Mouse (Mus musculus) liver, embryonic 11.5 days (tissue): ENCODE results near the gene Gtf2f2. TPM values are rescaled to one million over a fixed set of nuclear protein-coding genes. Genes with fewer than 3 reads are reported as not detected.

Source experiments
- ATAC-seq: fragments of 200-750 bp; cut with Nextera tagmentation; replicated peaks from 2 replicates; pipeline ENCODE4 v1.8.0; 2017; ENCODE audit warnings: moderate number of reproducible peaks, mild to moderate bottlenecking, moderate TSS enrichment, moderate library complexity; ENCODE audit not compliant: low FRiP score
- DNase-seq: peaks from one replicate; pipeline ENCODE4 v3.0.0-alpha.2; 2017; ENCODE audit warnings: low spot score
- H3K27ac ChIP-seq: fragments of 300-500 bp; sonication (generic); 2 replicates; pipeline ENCODE4 v1.5.1; 2014; ENCODE audit warnings: mild to moderate bottlenecking, low read depth, low read length, control low read depth
- H3K27me3 ChIP-seq: fragments of 300-500 bp; sonication (generic); replicated peaks from 2 replicates; pipeline ENCODE4 v1.6.1; 2014; ENCODE audit warnings: low read length, mixed read lengths; ENCODE audit not compliant: control insufficient read depth, insufficient read depth
- H3K36me3 ChIP-seq: fragments of 300-500 bp; sonication (generic); 2 replicates; pipeline ENCODE4 v1.6.1; 2014; ENCODE audit warnings: mild to moderate bottlenecking, low read length, moderate library complexity, mixed read lengths; ENCODE audit not compliant: control insufficient read depth, insufficient read depth
- H3K4me1 ChIP-seq: fragments of 300-500 bp; sonication (generic); replicated peaks from 2 replicates; pipeline ENCODE4 v1.6.1; 2014; ENCODE audit warnings: low read length, mixed read lengths; ENCODE audit not compliant: control insufficient read depth, insufficient read depth
- H3K4me2 ChIP-seq: fragments of 300-500 bp; sonication (generic); 2 replicates; pipeline ENCODE4 v1.6.1; 2014; ENCODE audit warnings: mild to moderate bottlenecking, control low read depth, moderate library complexity
- H3K4me3 ChIP-seq: fragments of 300-500 bp; sonication (generic); 2 replicates; pipeline ENCODE4 v1.5.1; 2014; ENCODE audit warnings: low read depth, low read length, control low read depth
- H3K9ac ChIP-seq: fragments of 300-500 bp; sonication (generic); 2 replicates; pipeline ENCODE4 v1.6.1; 2014; ENCODE audit warnings: low read depth, low read length, control low read depth
- H3K9me3 ChIP-seq: fragments of 300-500 bp; sonication (generic); 2 replicates; pipeline ENCODE4 v1.6.1; 2016; ENCODE audit warnings: low read length, inconsistent platforms, mixed read lengths; ENCODE audit not compliant: control insufficient read depth
- whole genome bisulfite sequencing: fragments of 180-500 bp; shearing (Covaris S2); extraction: QIAGEN DNeasy Blood & Tissue Kit; methylation state at CpG from one replicate; pipeline ENCODE4 v1.1.7; 2014; 5-methylcytosine and 5-hydroxymethylcytosine counted together
- polyA plus RNA-seq: library from polyadenylated mRNA; unstranded; fragments of >200 nt; fragmentation: Nextera tagmentation; extraction: Ambion mirVana; gene quantifications from 2 replicates; pipeline ENCODE4 v1.2.1, GENCODE M21; 2014

Gene Gtf2f2
- polyA plus RNA-seq, 1 experiment from 2014 or later = 56.9 TPM

DNA sequence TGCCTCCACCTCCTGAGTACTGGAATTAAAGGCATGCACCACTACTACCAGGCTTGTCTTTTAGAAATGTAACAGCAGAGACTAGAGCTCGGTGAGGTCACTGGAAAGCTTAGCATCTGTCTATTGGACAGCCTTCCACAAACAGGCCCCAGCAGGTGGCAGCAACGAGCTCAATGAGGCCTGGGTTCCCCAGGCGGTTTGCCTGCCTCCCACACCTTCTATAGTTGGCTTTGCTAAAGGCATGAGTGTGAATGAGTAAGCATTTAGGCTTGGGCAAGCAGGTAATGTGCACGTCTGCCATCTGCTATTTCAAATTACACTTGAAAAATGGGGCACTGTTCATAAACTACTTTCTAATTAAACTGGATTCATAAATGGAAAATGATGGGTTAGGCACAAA, 111.1 kb downstream of the Gtf2f2 start:
- 35% methylated on average over 4 of the region's 4 CpGs for WGBS
- DNase-seq = peak; percentile 52
- ATAC-seq = peak; percentile 49; the same call in 1 of the 2 replicates
- Histone ChIP-seq H3K36me3 (peaks cover 1% of the 10 kb centered on the region), H3K4me3 (no peak overlapping the region), H3K4me1 (0 out of 2 replicates have a peak, but pooled peaks cover 4% of the 10 kb centered on the region), H3K9ac (no peak overlapping the region), H3K4me2 (no peak overlapping the region), H3K27me3 (no peaks in the 10 kb centered on the region), H3K27ac (no peak overlapping the region), H3K9me3 (no peaks in the 10 kb centered on the region)

- Histone ChIP-seq H3K9ac (no peak overlapping the region), H3K27me3 (no peaks in the 10 kb centered on the region), H3K27ac (no peak overlapping the region), H3K4me2 (no peak overlapping the region), H3K36me3 (no peaks in the 10 kb centered on the region), H3K4me1 (no peaks in the 10 kb centered on the region), H3K4me3 (no peak overlapping the region), H3K9me3 (no peaks in the 10 kb centered on the region)
- WGBS = 88% methylated on average over 9 of the region's 9 CpGs
- ATAC-seq (no peak), DNase-seq (no peak)
These were observed 118.5 kb downstream of the Gtf2f2 start for GRCm38 (mm10) chr14:75892118-75892517.

DNA sequence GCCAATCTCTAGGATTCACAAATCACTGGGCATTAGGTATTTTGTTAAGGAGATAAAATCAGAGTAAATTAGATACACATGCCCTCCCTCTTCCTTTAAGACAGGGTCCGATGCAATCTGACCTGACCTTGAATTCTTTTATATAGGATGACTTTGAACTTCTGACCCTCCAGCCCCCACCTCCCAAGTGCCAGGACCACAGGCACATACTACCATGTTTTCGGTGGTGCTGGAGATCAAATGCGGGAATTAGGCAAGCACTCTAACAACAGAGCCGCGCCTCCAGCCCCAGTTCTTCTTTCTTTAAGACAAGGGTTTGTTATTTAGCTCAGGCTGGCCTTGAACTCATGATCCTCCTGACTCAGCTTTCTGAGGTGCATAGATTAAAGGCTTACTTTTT, 126.8 kb downstream of the Gtf2f2 start:
- no peak overlapping the region for H3K9ac ChIP-seq
- no peaks in the 10 kb centered on the region for H3K9me3 ChIP-seq
- H3K4me2 ChIP-seq = no peak overlapping the region
- no peak for ATAC-seq
- no peaks in the 10 kb centered on the region for H3K36me3 ChIP-seq
- no peak overlapping the region for H3K4me3 ChIP-seq
- no peaks in the 10 kb centered on the region for H3K4me1 ChIP-seq
- 78% methylated on average over 5 of the region's 5 CpGs for WGBS
- no peak for DNase-seq
- H3K27me3 ChIP-seq = no peaks in the 10 kb centered on the region
- no peak overlapping the region for H3K27ac ChIP-seq

DNA sequence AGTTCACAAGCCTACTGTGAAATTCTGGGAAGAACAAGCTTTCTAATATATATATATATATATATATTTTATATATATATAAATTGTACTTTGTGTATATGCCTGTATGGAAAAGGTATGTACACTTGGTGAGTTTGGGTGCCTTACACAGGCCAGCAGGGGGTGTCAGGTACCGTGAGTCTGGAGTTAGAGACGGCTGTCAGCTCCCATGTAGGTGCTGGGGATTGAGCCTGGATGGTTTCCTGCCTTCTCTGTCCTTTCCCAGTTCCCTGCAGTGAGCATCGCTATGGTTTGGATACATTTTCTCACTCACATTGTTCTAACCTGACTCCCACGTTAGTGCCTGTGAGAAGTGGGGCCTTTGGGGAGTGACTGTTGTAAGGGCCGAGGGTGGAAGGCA, 127.3 kb downstream of the Gtf2f2 start:
- Histone ChIP-seq H3K27ac (no peak overlapping the region), H3K36me3 (no peaks in the 10 kb centered on the region), H3K9ac (no peak overlapping the region), H3K9me3 (no peaks in the 10 kb centered on the region), H3K4me2 (no peak overlapping the region), H3K4me1 (no peaks in the 10 kb centered on the region), H3K4me3 (no peak overlapping the region), H3K27me3 (no peaks in the 10 kb centered on the region)
- WGBS = 65% methylated on average over 5 of the region's 5 CpGs
- no peak for DNase-seq
- ATAC-seq = no peak

GRCm38 (mm10) chr14:75881856-75882255, 128.8 kb downstream of the Gtf2f2 start:
- Histone ChIP-seq H3K27me3 (no peaks in the 10 kb centered on the region), H3K4me2 (no peak overlapping the region), H3K36me3 (no peaks in the 10 kb centered on the region), H3K4me3 (no peak overlapping the region), H3K4me1 (no peaks in the 10 kb centered on the region), H3K9ac (no peak overlapping the region), H3K27ac (no peak overlapping the region), H3K9me3 (no peaks in the 10 kb centered on the region)
- WGBS = 46% methylated on average over 4 of the region's 4 CpGs
- no peak for DNase-seq
- ATAC-seq = no peak

- H3K27me3 ChIP-seq = no peaks in the 10 kb centered on the region
- H3K4me1 ChIP-seq = no peaks in the 10 kb centered on the region
- no peak overlapping the region for H3K27ac ChIP-seq
- no peaks in the 10 kb centered on the region for H3K36me3 ChIP-seq
- H3K4me3 ChIP-seq = no peak overlapping the region
- no peak overlapping the region for H3K4me2 ChIP-seq
- no peak for ATAC-seq
- no peak for DNase-seq
- H3K9ac ChIP-seq = no peak overlapping the region
- WGBS = 25% methylated on average over 8 of the region's 8 CpGs
- no peaks in the 10 kb centered on the region for H3K9me3 ChIP-seq
These were observed 131.7 kb downstream of the Gtf2f2 start for GRCm38 (mm10) chr14:75878980-75879379.

GRCm38 (mm10) chr14:75877297-75877696, 133.4 kb downstream of the Gtf2f2 start:
- no peak overlapping the region for H3K27ac ChIP-seq
- H3K4me2 ChIP-seq = no peak overlapping the region
- 84% methylated on average over 3 of the region's 3 CpGs for WGBS

DNA sequence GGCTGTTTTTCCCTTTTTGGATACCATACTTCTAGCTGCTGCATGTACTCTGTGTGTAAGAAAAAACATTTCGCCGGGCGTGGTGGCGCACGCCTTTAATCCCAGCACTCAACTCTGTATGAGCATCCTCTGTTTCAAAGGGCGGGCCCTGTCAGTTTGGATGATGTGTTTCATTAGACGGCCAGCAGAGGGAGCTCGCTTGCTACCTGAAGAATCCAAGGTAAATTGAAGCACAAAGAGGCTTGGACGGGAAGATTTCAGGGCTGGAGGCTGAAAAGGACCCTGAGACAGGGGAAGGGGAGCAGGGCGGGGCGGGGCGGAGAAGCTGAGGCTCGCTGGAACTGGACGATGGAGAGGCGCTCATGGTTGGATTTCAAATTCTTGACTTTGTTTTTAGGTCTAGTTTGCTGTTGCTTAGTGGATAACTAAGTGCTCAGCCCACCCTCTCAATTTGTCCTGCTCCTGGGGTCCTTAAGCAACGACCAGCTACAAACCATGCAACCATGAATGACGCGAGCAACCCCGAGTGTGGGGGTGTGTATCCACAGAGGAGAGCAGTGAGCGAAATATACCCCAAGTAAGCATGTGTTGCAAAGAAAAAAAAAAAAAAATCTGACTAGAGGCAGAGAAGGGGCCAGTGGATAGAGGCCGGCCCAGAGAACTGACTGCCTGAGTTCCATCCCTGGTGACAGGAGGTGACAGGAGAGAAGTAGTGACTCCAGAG, 134.2 kb downstream of the Gtf2f2 start:
- no peak overlapping the region for H3K4me2 ChIP-seq
- no peak overlapping the region for H3K27ac ChIP-seq
- DNase-seq (peak; percentile 68), ATAC-seq (no peak)
- H3K4me3 ChIP-seq = no peak overlapping the region
- 0 out of 2 replicates have a peak, but pooled peaks cover 3% of the 10 kb centered on the region for H3K9me3 ChIP-seq
- WGBS = 19% methylated on average over 21 of the region's 21 CpGs
- H3K4me1 ChIP-seq = no peaks in the 10 kb centered on the region
- H3K27me3 ChIP-seq = no peaks in the 10 kb centered on the region
- H3K9ac ChIP-seq = no peak overlapping the region
- no peaks in the 10 kb centered on the region for H3K36me3 ChIP-seq

More at GRCm38 (mm10) chr14:75877297-75877696, 133.4 kb downstream of the Gtf2f2 start:
- Histone ChIP-seq H3K27me3 (no peaks in the 10 kb centered on the region), H3K4me1 (no peaks in the 10 kb centered on the region), H3K36me3 (no peaks in the 10 kb centered on the region), H3K9me3 (no peaks in the 10 kb centered on the region), H3K4me3 (no peak overlapping the region), H3K9ac (no peak overlapping the region)
- DNase-seq (no peak), ATAC-seq (no peak)

DNA sequence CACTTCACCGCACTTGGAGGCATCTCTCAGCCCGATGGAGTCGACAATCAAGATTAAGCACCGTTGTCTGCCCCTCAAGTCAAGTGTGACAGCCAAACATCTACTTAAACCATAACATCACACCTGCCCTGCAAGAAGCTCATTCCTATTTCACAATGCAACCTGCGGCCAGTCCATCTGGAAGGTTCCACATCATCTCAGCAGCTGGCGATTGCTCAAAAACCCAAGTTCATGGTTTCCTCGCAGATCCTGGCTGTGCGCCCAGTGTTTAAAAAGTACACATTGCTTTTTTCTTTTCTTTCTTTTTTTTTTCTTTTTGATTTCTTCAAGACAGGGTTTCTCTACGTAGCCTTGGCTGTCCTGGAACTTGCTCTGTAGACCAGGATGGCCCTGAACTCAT, 137.1 kb downstream of the Gtf2f2 start:
- H3K9ac ChIP-seq = no peak overlapping the region
- no peaks in the 10 kb centered on the region for H3K27me3 ChIP-seq
- no peak overlapping the region for H3K27ac ChIP-seq
- no peak for ATAC-seq
- H3K36me3 ChIP-seq = no peaks in the 10 kb centered on the region
- H3K4me1 ChIP-seq = no peaks in the 10 kb centered on the region
- no peak for DNase-seq
- 0 out of 2 replicates have a peak, but pooled peaks cover 3% of the 10 kb centered on the region for H3K9me3 ChIP-seq
- H3K4me2 ChIP-seq = no peak overlapping the region
- H3K4me3 ChIP-seq = no peak overlapping the region
- 89% methylated on average over 9 of the region's 9 CpGs for WGBS
